Mouse (Mus musculus): ENCODE results near the gene Cnppd1. TPM values are rescaled to one million over a fixed set of nuclear protein-coding genes. Genes with fewer than 3 reads are reported as not detected.

Cnppd1 gene
- polyA plus RNA-seq, 1 experiment from 2014 or later: 42.4 TPM

GRCm38 (mm10) chr1:75136293-75136692 lies 6.2 kb downstream of the Cnppd1 start:
- Histone ChIP-seq H3K4me3 (replicated peaks; ENCODE audit: low read length) (no peak overlapping the region), H3K27ac (no peak overlapping the region), H3K4me2 (replicated peaks) (no peak overlapping the region), H3K27me3 (ENCODE audit: control insufficient read depth, insufficient read depth, low read length) (no peaks in the 10 kb centered on the region), H3K36me3 (replicated peaks; ENCODE audit: control insufficient read depth, insufficient read depth) (peaks cover 47% of the 10 kb centered on the region), H3K9me3 (ENCODE audit: control insufficient read depth, low read length) (no peaks in the 10 kb centered on the region), H3K9ac (no peak overlapping the region), H3K4me1 (replicated peaks; ENCODE audit: control insufficient read depth, insufficient read depth, low read length) (peaks cover 9% of the 10 kb centered on the region)
- 91% methylated on average over 6 of the region's 6 CpGs for WGBS
- ATAC-seq (ENCODE audit: low FRiP score) (no peak), DNase-seq (ENCODE audit: low spot score) (no peak)

GRCm38 (mm10) chr1:75133421-75134207 lies 8.9 kb downstream of the Cnppd1 start, which contains the start of gene Slc23a3:
Gene Slc23a3, minus strand, starts transcription at chr1:75133890.
- Histone ChIP-seq H3K36me3 (replicated peaks; ENCODE audit: control insufficient read depth, insufficient read depth) (peaks cover 37% of the 10 kb centered on the region), H3K4me1 (replicated peaks; ENCODE audit: control insufficient read depth, insufficient read depth, low read length) (no peaks in the 10 kb centered on the region), H3K9me3 (ENCODE audit: control insufficient read depth, low read length) (no peaks in the 10 kb centered on the region), H3K9ac (no peak within 1 kb of the TSS), H3K27ac (no peak within 1 kb of the TSS), H3K27me3 (ENCODE audit: control insufficient read depth, insufficient read depth, low read length) (no peaks in the 10 kb centered on the region), H3K4me2 (replicated peaks) (no peak within 1 kb of the TSS), H3K4me3 (replicated peaks; ENCODE audit: low read length) (no peak within 1 kb of the TSS)
- ATAC-seq (ENCODE audit: low FRiP score) (no peak), DNase-seq (ENCODE audit: low spot score) (no peak)
- 74% methylated on average over 12 of the region's 12 CpGs for WGBS

GRCm38 (mm10) chr1:75128641-75129040 lies 13.9 kb downstream of the Cnppd1 start:
- H3K4me2 ChIP-seq (replicated peaks): no peak overlapping the region
- ATAC-seq (ENCODE audit: low FRiP score) (no peak), DNase-seq (ENCODE audit: low spot score) (no peak)
- 77% methylated on average over 3 of the region's 3 CpGs for WGBS
- no peak overlapping the region for H3K9ac ChIP-seq
- H3K27me3 ChIP-seq (ENCODE audit: control insufficient read depth, insufficient read depth, low read length): no peaks in the 10 kb centered on the region
- H3K9me3 ChIP-seq (ENCODE audit: control insufficient read depth, low read length): no peaks in the 10 kb centered on the region
- H3K4me3 ChIP-seq (replicated peaks; ENCODE audit: low read length): no peak overlapping the region
- H3K36me3 ChIP-seq (replicated peaks; ENCODE audit: control insufficient read depth, insufficient read depth): no peaks in the 10 kb centered on the region
- H3K27ac ChIP-seq: no peak overlapping the region
- H3K4me1 ChIP-seq (replicated peaks; ENCODE audit: control insufficient read depth, insufficient read depth, low read length): peaks cover 3% of the 10 kb centered on the region; the same call in 1 of the 2 replicates

- ATAC-seq (ENCODE audit: low FRiP score) (no peak), DNase-seq (ENCODE audit: low spot score) (no peak)
- H3K9ac ChIP-seq: peak overlapping the region; percentile 64
- 40% methylated on average over 5 of the region's 5 CpGs for whole genome bisulfite sequencing
- H3K27me3 ChIP-seq (ENCODE audit: control insufficient read depth, insufficient read depth, low read length): no peaks in the 10 kb centered on the region
- peaks cover 3% of the 10 kb centered on the region; the same call in 1 of the 2 replicates for H3K4me1 ChIP-seq (replicated peaks; ENCODE audit: control insufficient read depth, insufficient read depth, low read length)
- peak overlapping the region; percentile 58 for H3K4me3 ChIP-seq (replicated peaks; ENCODE audit: low read length)
- H3K27ac ChIP-seq: peak overlapping the region; percentile 92; the same call in 1 of the 2 replicates
- no peaks in the 10 kb centered on the region for H3K36me3 ChIP-seq (replicated peaks; ENCODE audit: control insufficient read depth, insufficient read depth)
- H3K9me3 ChIP-seq (ENCODE audit: control insufficient read depth, low read length): no peaks in the 10 kb centered on the region
- H3K4me2 ChIP-seq (replicated peaks): peak overlapping the region; percentile 60
These were observed 17.1 kb downstream of the Cnppd1 start for GRCm38 (mm10) chr1:75125418-75125817.

GRCm38 (mm10) chr1:75124346-75125321 lies 17.9 kb downstream of the Cnppd1 start, which contains the start of gene Nhej1:
Gene Nhej1, minus strand, starts transcription at chr1:75125200.
- Histone ChIP-seq H3K9me3 (ENCODE audit: control insufficient read depth, low read length) (no peaks in the 10 kb centered on the region), H3K4me1 (replicated peaks; ENCODE audit: control insufficient read depth, insufficient read depth, low read length) (peaks cover 3% of the 10 kb centered on the region; the same call in 1 of the 2 replicates), H3K27me3 (ENCODE audit: control insufficient read depth, insufficient read depth, low read length) (no peaks in the 10 kb centered on the region), H3K4me2 (replicated peaks) (peak within 1 kb of the TSS; percentile 60), H3K36me3 (replicated peaks; ENCODE audit: control insufficient read depth, insufficient read depth) (no peaks in the 10 kb centered on the region), H3K27ac (peak within 1 kb of the TSS; percentile 92), H3K9ac (peak within 1 kb of the TSS; percentile 64), H3K4me3 (replicated peaks; ENCODE audit: low read length) (peak within 1 kb of the TSS; percentile 58)
- DNase-seq (ENCODE audit: low spot score): peak; percentile 98
- peak; percentile 95 for ATAC-seq (ENCODE audit: low FRiP score)
- 2% methylated on average over 56 of the region's 56 CpGs for WGBS

GRCm38 (mm10) chr1:75122211-75122610 lies 20.3 kb downstream of the Cnppd1 start:
- H3K27me3 ChIP-seq (ENCODE audit: control insufficient read depth, insufficient read depth, low read length): no peaks in the 10 kb centered on the region
- no peak overlapping the region for H3K9ac ChIP-seq
- no peak overlapping the region for H3K27ac ChIP-seq
- H3K36me3 ChIP-seq (replicated peaks; ENCODE audit: control insufficient read depth, insufficient read depth): no peaks in the 10 kb centered on the region
- no peak for DNase-seq (ENCODE audit: low spot score)
- no peak for ATAC-seq (ENCODE audit: low FRiP score)
- WGBS: 86% methylated on average over 3 of the region's 3 CpGs
- no peaks in the 10 kb centered on the region for H3K9me3 ChIP-seq (ENCODE audit: control insufficient read depth, low read length)
- no peak overlapping the region for H3K4me3 ChIP-seq (replicated peaks; ENCODE audit: low read length)
- no peak overlapping the region for H3K4me2 ChIP-seq (replicated peaks)
- H3K4me1 ChIP-seq (replicated peaks; ENCODE audit: control insufficient read depth, insufficient read depth, low read length): peaks cover 3% of the 10 kb centered on the region; the same call in 1 of the 2 replicates

Other genes starting within 250 kb of the Cnppd1 start
- gene Cryba2, start 249.6 kb downstream of the Cnppd1 start, polyA plus RNA-seq (2014; fragmentation: Nextera tagmentation; extraction: Ambion mirVana): 2.0 and 2.1 TPM in 2 replicates
- gene Cfap65, start 207.1 kb downstream of the Cnppd1 start, polyA plus RNA-seq (2014; fragmentation: Nextera tagmentation; extraction: Ambion mirVana): 1.2 and 1.4 TPM in 2 replicates
- gene Ihh, start 191.0 kb downstream of the Cnppd1 start, polyA plus RNA-seq (2014; fragmentation: Nextera tagmentation; extraction: Ambion mirVana): 0.32 and 0.35 TPM in 2 replicates
- 6.8 and 7.5 TPM in 2 replicates for gene Nhej1, start 17.5 kb downstream of the Cnppd1 start, polyA plus RNA-seq (2014; fragmentation: Nextera tagmentation; extraction: Ambion mirVana)
- not detected in 2 replicates for gene Slc23a3, start 8.8 kb downstream of the Cnppd1 start, polyA plus RNA-seq (2014; fragmentation: Nextera tagmentation; extraction: Ambion mirVana)
- gene Retreg2, start 67 bp upstream of the Cnppd1 start, polyA plus RNA-seq (2014; fragmentation: Nextera tagmentation; extraction: Ambion mirVana): 136 and 156 TPM in 2 replicates
- 36.7 and 38.0 TPM in 2 replicates for gene Zfand2b, start 25.9 kb upstream of the Cnppd1 start, polyA plus RNA-seq (2014; fragmentation: Nextera tagmentation; extraction: Ambion mirVana)
- gene Abcb6, start 37.7 kb upstream of the Cnppd1 start, polyA plus RNA-seq (2014; fragmentation: Nextera tagmentation; extraction: Ambion mirVana): 39.0 and 39.7 TPM in 2 replicates
- 16.7 and 18.4 TPM in 2 replicates for gene Ankzf1, start 49.4 kb upstream of the Cnppd1 start, polyA plus RNA-seq (2014; fragmentation: Nextera tagmentation; extraction: Ambion mirVana)
- 53.6 and 59.5 TPM in 2 replicates for gene Atg9a, start 49.5 kb upstream of the Cnppd1 start, polyA plus RNA-seq (2014; fragmentation: Nextera tagmentation; extraction: Ambion mirVana)
- 15.8 and 19.5 TPM in 2 replicates for gene Glb1l, start 68.1 kb upstream of the Cnppd1 start, polyA plus RNA-seq (2014; fragmentation: Nextera tagmentation; extraction: Ambion mirVana)
- gene Stk16, start 68.1 kb upstream of the Cnppd1 start, polyA plus RNA-seq (2014; fragmentation: Nextera tagmentation; extraction: Ambion mirVana): 121 and 128 TPM in 2 replicates
- 13.8 and 20.8 TPM in 2 replicates for gene Tuba4a, start 77.2 kb upstream of the Cnppd1 start, polyA plus RNA-seq (2014; fragmentation: Nextera tagmentation; extraction: Ambion mirVana)
- not detected in 2 replicates for gene A630095N17Rik, start 89.4 kb upstream of the Cnppd1 start, polyA plus RNA-seq (2014; fragmentation: Nextera tagmentation; extraction: Ambion mirVana)
- 39.5 and 45.2 TPM in 2 replicates for gene Dnajb2, start 93.7 kb upstream of the Cnppd1 start, polyA plus RNA-seq (2014; fragmentation: Nextera tagmentation; extraction: Ambion mirVana)
- gene Ptprn, start 121.8 kb upstream of the Cnppd1 start, polyA plus RNA-seq (2014; fragmentation: Nextera tagmentation; extraction: Ambion mirVana): 26.1 and 34.8 TPM in 2 replicates
- gene Resp18, start 135.7 kb upstream of the Cnppd1 start, polyA plus RNA-seq (2014; fragmentation: Nextera tagmentation; extraction: Ambion mirVana): 232 and 253 TPM in 2 replicates
- gene Dnpep, start 175.3 kb upstream of the Cnppd1 start, polyA plus RNA-seq (2014; fragmentation: Nextera tagmentation; extraction: Ambion mirVana): 132 and 141 TPM in 2 replicates
- 1.0 and 1.7 TPM in 2 replicates for gene Des, start 217.6 kb upstream of the Cnppd1 start, polyA plus RNA-seq (2014; fragmentation: Nextera tagmentation; extraction: Ambion mirVana)
- gene Speg, start 232.6 kb upstream of the Cnppd1 start, polyA plus RNA-seq (2014; fragmentation: Nextera tagmentation; extraction: Ambion mirVana): 18.0 and 22.9 TPM in 2 replicates

All from hindbrain, embryonic 14.5 days (tissue).